Mouse (Mus musculus) ES-E14 (cell line): ENCODE measurements at regions not wholly inside any gene's neighbourhood (a gene's known extent, or its start where the extent isn't known, plus 50 kb on each side); places are given as distances from the start of the nearest gene placed in this dataset.

ENCODE experiments used
- CHD2 ChIP-seq: IDR thresholded peaks from 2 replicates; pipeline ENCODE4 v1.6.1; 2014; ENCODE audit warnings: mild to moderate bottlenecking, low read depth, low read length, inconsistent platforms
- HCFC1 ChIP-seq: IDR thresholded peaks from 2 replicates; pipeline ENCODE4 v1.6.1; 2012; ENCODE audit warnings: low read length, inconsistent platforms, borderline replicate concordance; ENCODE audit not compliant: insufficient read depth
- MAFK ChIP-seq: IDR thresholded peaks from 2 replicates; pipeline ENCODE4 v1.6.1; 2014; ENCODE audit warnings: mild to moderate bottlenecking, low read depth, low read length, inconsistent platforms; ENCODE audit not compliant: insufficient read depth
- ZC3H11A ChIP-seq: IDR thresholded peaks from 2 replicates; pipeline ENCODE4 v1.6.1; 2012; ENCODE audit warnings: low read depth, mild to moderate bottlenecking, inconsistent platforms, low read length, borderline replicate concordance
- ZNF384 ChIP-seq: IDR thresholded peaks from 2 replicates; pipeline ENCODE4 v1.6.1; 2012; ENCODE audit warnings: low read depth, low read length, inconsistent platforms

DNA sequence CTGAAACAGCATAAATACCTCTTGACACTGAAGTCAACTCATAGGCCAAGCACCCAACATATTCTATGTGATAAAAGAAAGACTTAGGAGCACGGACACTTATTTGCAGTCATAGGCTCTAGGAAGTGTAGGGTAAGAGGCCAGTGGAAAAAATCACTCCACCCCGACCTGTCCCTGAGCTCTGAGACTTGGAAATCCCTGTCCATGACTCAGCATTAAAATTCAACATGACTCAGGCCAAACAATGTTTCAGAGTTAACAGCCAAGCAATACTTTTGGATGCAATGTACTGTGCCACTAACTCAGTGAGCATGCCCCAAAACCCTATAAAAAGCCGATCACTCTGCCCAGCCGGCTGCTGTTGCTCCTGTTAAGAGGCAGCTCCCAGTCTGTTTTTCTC is 234.5 kb downstream of the Mbnl1 start:
- no peak for TF ChIP-seq ZC3H11A
- TF ChIP-seq CHD2: no peak
- TF ChIP-seq MAFK: peak; percentile 56; the same call in 1 of the 2 replicates
- TF ChIP-seq HCFC1: no peak
- TF ChIP-seq ZNF384: no peak
